Mouse (Mus musculus): ENCODE data around the gene Vmn1r229. TPM values are rescaled to one million over a fixed set of nuclear protein-coding genes. Genes with fewer than 3 reads are reported as not detected.

Gene Vmn1r229
- not detected in 2 replicates for polyA plus RNA-seq (2012)

DNA sequence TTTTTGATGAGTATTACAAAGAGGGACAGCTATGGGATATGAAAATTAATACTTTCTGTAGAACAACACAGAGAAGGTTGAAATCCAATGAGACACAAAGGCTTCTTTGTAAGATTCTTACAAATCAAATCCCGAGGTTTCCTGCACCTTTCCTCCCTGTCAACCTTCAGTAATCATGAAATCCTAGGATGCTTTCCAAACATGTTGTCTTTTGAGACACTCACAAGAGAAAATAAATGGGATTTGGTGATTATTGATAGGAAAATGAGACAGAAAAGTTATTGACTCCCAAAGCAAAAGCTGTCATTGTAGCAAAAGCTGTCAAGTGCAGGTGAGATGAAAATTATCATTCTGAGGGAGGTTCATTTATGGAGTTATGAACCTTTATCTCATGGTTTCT is at the start of gene Vmn1r229:
TSS of gene Vmn1r229 (plus strand) at position 301 of the 400 bp plus-strand sequence.
- TF ChIP-seq GATA1 (IDR thresholded peaks at IDR 0.05; ENCODE audit: low read length): no peak

DNA sequence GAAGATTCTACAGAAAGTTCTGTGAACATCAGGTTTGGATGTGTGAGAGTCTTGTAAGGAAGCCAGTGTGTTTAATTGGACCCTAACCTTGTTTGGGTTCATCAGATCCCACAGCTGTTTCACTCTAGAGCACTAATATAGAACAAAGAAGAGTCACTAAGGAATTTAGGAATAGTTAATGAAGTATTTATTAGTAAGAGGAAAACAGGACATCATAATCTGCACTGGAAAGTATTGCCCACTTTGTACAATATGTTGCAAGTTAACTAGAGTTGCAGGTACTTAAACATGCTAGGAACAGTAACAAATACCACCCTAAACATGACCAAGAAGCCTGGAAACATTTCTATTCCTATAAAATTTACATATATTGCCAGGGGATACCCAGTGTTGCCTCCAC is 25.3 kb upstream of the Vmn1r229 start, which contains the start of gene Vmn1r228:
TSS of gene Vmn1r228 (minus strand) at position 101 of the 400 bp plus-strand sequence.
- no peak for TF ChIP-seq GATA1 (IDR thresholded peaks at IDR 0.05; ENCODE audit: low read length)

DNA sequence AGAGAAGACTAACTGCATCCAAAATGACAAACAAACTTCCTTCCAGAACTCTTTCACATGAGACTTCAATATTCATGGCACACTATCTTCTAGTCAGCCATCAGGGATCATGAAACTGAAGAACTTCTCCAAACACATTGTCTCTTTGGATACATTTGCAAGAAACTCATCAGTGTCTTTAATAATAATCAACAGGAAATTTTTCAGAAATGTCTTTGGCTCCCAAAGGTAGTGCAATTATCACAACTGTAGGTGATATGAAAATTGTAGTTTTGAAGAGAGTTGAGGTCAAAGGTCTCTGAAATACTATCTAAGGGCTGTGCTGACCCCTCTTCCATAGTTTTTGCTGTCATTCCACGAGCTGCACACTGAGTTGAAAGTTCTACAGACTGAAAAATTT is 28.8 kb downstream of the Vmn1r229 start, which contains the start of gene Vmn1r230:
TSS of gene Vmn1r230 (plus strand) at position 301 of the 400 bp plus-strand sequence.
- no peak for TF ChIP-seq GATA1 (IDR thresholded peaks at IDR 0.05; ENCODE audit: low read length)

Other genes starting within 250 kb of the Vmn1r229 start
- gene Vmn2r109, start 246.8 kb upstream of the Vmn1r229 start, polyA plus RNA-seq (2012): not detected in 2 replicates
- not detected in 2 replicates for gene Vmn2r110, start 215.1 kb upstream of the Vmn1r229 start, polyA plus RNA-seq (2012)
- gene Fpr-rs3, start 186.7 kb upstream of the Vmn1r229 start, polyA plus RNA-seq (2012): not detected in 2 replicates
- not detected in 2 replicates for gene Vmn1r226, start 128.7 kb upstream of the Vmn1r229 start, polyA plus RNA-seq (2012)
- not detected in 2 replicates for gene Vmn1r227, start 81.7 kb upstream of the Vmn1r229 start, polyA plus RNA-seq (2012)
- not detected in 2 replicates for gene Vmn1r228, start 25.4 kb upstream of the Vmn1r229 start, polyA plus RNA-seq (2012)
- gene Vmn1r230, start 28.9 kb downstream of the Vmn1r229 start, polyA plus RNA-seq (2012): not detected in 2 replicates
- gene Vmn1r231, start 93.5 kb downstream of the Vmn1r229 start, polyA plus RNA-seq (2012): not detected in 2 replicates
- not detected in 2 replicates for gene Vmn1r232, start 108.2 kb downstream of the Vmn1r229 start, polyA plus RNA-seq (2012)
- 52.6 and 246 TPM in 2 replicates for gene Ppp2r1a, start 133.8 kb downstream of the Vmn1r229 start, polyA plus RNA-seq (2012)
- not detected in 2 replicates for gene Vmn1r233, start 184.9 kb downstream of the Vmn1r229 start, polyA plus RNA-seq (2012)
- 0.78 and 0.97 TPM in 2 replicates for gene Zfp160, start 197.3 kb downstream of the Vmn1r229 start, polyA plus RNA-seq (2012)